Mouse (Mus musculus) frontal cortex, postnatal 25 days (tissue): ENCODE results near the gene Grik4.
A peak's percentile ranks its signal among the peaks of the same experiment; 100 is the strongest.

Source experiments
- DNase-seq, 2 experiments: peaks; one replicate each; pipeline ENCODE4 v3.0.0; 2022; ENCODE audit warnings: low spot score in 2 of 2

Gene Grik4

GRCm38 (mm10) chr9:42672982-42673381, 271.3 kb downstream of the Grik4 start:
- no peak for DNase-seq

DNA sequence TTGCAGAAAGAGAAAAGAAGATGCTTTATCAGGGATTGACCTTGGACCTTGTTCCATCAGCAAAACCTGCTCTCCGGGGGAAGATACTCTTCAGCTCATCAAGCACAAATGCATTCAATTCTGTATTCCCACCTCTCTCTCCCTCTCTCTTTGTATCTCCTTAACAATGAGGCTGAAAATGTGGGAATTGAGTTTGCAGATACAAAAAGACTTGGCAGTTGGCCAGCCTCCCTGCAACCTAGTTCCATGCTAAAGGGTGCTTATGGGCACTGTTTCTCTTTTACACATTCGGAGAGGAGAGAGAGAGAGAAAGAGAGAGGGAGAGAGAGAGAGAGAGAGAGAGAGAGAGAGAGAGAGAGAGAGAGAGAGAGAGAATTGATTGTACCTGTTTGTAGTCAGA, 273.7 kb downstream of the Grik4 start:
- DNase-seq: no peak

- DNase-seq: no peak
Measured at GRCm38 (mm10) chr9:42661481-42661880, 282.8 kb downstream of the Grik4 start.

DNA sequence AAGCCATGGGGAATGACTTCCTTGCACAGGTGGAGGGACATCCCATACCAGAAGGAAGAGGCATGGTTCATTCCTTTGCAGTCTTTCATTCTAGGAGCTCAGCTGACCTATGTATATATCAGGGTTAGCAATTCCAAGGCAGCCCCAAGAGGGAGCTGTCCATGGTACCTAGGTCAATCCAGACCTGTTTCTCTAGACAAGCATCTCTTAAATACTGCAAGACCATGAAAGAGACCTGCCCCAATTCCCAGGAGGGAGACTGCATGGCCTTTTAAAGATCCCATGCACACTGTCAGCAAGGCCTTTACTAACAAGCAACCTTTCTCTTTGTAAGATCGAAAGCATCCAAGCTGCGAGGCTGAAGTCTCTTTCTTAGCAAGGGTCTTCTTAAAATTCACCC, 291.5 kb downstream of the Grik4 start:
- no peak for DNase-seq

DNA sequence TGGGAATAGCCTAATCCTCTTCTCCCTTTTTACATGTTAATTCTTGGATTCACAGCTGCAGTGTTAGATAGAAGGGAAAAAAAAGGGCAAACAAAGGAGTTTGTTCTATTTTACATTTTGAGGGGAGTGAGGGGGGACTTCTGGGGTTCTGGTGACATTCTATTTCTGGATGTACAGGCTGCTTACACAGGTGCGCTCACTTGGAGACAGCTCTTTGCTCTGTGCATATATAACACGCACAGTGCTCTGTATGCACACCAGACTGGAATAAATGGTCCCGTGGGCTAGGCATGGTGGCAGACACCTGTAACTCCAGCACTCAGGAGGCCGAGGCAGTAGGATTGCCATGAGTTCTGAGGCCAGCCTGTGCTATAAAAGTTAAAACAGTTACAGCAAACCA, 292.0 kb downstream of the Grik4 start:
- no peak for DNase-seq

DNA sequence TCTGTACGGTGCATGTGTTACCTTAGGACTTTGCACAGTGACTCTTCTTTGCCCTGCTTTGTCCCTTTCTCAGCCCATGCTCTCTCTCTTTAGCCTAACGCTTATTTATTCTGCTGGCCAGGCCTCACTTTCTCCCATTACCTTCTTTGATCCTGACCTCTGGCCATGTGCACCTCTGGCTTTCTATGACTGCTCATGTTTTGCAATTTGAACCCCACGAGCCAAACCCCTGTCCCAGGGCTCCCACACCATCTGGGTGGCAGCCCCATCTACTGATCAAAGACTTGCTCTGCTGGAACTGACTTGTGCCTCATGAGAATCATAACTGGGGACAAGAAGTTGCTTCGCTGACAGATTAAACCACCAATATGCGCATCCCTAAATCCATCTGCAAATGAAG, 294.4 kb downstream of the Grik4 start:
- DNase-seq: no peak

- no peak for DNase-seq
Measured at GRCm38 (mm10) chr9:42648051-42648450, 296.2 kb downstream of the Grik4 start.

DNA sequence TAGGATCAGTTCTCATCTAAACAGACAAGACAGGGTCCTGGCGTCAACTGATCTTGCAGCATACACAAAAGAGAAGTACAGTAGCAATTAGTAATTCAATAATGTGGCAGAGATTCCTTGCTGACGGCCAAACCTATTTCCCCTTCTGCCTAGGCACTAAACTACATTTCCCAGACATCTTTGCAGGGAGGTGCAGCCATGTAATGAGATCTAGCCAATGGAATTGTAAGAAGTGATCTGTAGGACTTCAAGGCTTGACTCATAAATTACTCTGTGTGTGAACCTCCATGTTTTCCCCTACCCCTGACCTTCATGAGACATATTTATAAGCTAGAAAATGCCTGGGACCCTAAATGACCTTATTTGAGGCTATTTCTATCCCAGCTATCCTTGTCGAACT, 296.7 kb downstream of the Grik4 start:
- DNase-seq: no peak

- no peak for DNase-seq
Measured at GRCm38 (mm10) chr9:42646821-42647220, 297.5 kb downstream of the Grik4 start.

GRCm38 (mm10) chr9:42645161-42645560, 299.1 kb downstream of the Grik4 start:
- no peak for DNase-seq

GRCm38 (mm10) chr9:42642821-42643220, 301.5 kb downstream of the Grik4 start:
- DNase-seq: peak; percentile 52 to 63

DNA sequence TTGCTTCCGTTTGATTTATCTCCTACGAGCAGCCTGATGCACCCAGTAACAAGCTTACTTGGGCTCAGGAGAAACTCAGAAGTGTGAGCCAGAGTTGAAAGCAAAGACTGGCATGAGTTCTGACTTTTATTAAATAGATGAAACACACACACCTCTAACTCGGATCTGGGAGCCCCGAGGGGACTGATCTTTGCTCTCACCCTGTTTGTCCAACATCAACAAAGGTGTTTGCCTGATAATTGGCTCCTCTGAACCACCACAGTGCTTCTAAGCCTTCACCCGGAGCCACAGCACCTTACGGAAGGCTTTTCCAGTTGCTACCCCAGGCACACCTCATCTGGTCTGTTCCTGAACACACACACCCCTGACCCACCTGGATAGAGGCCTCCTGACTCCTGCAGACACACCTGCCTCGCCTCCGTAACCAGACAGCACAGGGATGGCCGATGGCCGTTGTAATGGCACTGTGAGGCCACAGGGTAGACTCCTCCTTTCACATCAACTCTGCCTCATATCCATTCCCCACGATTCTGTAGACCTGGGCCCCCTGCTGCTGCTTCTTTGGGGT, 302.7 kb downstream of the Grik4 start:
- no peak for DNase-seq

- DNase-seq: no peak
Measured at GRCm38 (mm10) chr9:42636446-42636845, 307.8 kb downstream of the Grik4 start.

- no peak for DNase-seq
Measured at GRCm38 (mm10) chr9:42631479-42631878, 312.8 kb downstream of the Grik4 start.

- no peak for DNase-seq
Measured at GRCm38 (mm10) chr9:42627634-42628033, 316.7 kb downstream of the Grik4 start.

DNA sequence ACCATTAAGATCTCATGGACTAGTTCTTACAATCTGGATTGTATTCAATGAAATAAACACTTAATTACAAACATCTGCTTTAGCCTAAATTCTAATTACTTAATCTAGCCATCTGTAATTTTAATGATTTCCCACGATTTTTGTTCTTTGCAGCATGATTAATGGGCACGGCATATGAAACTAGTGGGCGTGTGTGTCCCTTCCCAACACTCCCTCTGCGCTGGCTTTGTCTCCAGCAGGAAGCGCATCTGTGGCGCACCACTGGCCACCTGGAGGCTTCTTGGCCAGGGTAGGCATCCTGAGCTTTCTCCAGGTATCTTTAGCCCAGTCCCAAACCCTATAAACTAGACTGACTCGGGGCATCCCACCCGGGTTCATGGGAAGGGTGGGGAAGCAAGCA, 317.1 kb downstream of the Grik4 start:
- DNase-seq: no peak

DNA sequence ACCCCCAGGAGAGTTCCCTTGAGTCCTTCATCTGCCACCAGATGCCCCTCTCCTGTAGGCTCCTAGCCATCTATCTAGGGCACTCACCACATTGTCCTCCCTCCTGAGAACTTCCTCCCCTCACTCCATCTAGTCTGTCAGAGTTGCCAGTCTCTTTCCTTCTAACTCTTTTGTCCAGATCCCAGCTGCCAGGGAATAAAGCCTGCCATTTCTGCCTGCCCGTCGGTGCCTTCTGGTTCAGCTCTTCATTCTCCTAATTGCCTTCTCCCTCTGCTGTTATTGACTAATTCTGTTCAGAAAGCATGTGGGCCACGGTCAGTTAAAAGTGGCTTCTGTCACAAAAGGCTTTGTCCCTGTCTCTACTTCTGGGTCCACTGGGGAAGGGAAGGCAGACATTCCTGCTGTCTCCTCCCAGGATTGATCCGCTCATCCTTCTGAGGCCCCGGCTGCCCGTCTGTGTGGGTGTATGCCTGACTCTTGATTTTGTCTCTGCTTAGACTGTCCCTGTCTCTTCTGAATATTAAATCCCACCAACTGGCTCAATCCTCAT, 318.0 kb downstream of the Grik4 start:
- DNase-seq: no peak

- DNase-seq: no peak
Measured at GRCm38 (mm10) chr9:42614409-42614808, 329.9 kb downstream of the Grik4 start.

- DNase-seq: no peak
Measured at GRCm38 (mm10) chr9:42613827-42614226, 330.5 kb downstream of the Grik4 start.

- no peak for DNase-seq
Measured at GRCm38 (mm10) chr9:42612482-42612991, 331.8 kb downstream of the Grik4 start.

GRCm38 (mm10) chr9:42601445-42601844, 342.8 kb downstream of the Grik4 start:
- no peak for DNase-seq

- no peak for DNase-seq
Measured at GRCm38 (mm10) chr9:42597525-42597924, 346.8 kb downstream of the Grik4 start.

GRCm38 (mm10) chr9:42578511-42578910, 365.8 kb downstream of the Grik4 start:
- DNase-seq: no peak

- no peak for DNase-seq
Measured at GRCm38 (mm10) chr9:42578106-42578505, 366.2 kb downstream of the Grik4 start.
